Mouse (Mus musculus) embryonic stem cell, embryonic (primary cell): ENCODE data around the gene Krtap26-1.

Experiments used
- CTCF ChIA-PET, 4 experiments: fragments of 300-600 bp in 2 of 4; fragments of 350-600 bp in 2 of 4; sonication (Branson Sonifier 250); formaldehyde crosslinking; loops; one replicate each; lab custom pipeline; 2022; ENCODE audit warnings: inconsistent platforms in 2 of 4; lab: Charles Lee
- POLR2A ChIA-PET, 4 experiments: fragments of 300-600 bp in 2 of 4; fragments of 350-600 bp in 2 of 4; sonication (Branson Sonifier 250); formaldehyde crosslinking; loops; one replicate each; lab custom pipeline; 2022; ENCODE audit warnings: antibody characterized with exemption in 4 of 4, inconsistent platforms in 1 of 4; lab: Charles Lee

Gene Krtap26-1

DNA sequence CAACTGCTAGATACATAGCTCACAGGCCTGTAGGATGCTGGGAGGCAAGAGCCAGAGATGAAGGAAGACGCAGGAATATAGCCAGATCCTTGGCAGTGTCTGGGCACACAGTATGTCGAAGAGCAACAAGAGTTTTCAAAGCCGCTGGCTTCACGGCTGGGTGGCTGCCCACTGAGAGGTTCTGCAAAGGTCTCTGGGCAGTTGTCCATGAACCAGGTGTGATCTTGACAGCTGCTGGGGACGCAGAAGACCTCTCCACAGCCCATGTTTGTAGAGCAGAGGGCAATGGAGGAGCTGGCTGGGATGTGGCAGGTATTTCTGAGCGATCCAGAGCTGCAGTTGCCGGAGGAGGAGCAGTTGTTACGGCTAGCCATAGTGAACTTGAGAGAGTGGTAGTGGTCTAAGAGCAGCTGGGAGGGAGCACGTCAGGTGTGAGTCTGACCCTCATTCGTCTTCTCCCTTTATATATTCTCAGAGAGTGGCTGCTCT is at the start of gene Krtap26-1:
Krtap26-1 (minus strand) TSS at position 439 of the 489 bp plus-strand sequence.
- ChIA-PET POLR2A (no interaction called here), CTCF (no interaction called here)

DNA sequence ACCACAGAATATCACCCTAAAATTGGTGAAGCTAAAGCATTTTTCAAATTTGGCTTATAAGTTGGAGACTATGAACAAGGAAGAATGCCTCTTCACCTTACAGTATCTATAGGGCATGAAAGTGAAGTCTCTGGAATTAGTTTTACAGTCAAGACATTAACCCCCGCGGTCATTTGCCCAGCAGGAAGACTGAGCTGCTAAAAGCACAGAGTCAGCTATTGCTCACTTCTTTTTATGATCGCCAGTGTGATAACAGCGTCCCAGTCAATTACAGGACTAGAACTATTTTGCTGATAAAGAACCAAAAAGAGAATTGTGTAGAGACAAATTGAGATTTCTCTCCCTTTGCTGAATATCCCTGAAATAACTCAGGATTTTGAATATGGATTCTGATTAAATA is 48.7 kb upstream of the Krtap26-1 start:
- CTCF ChIA-PET: no interaction called here
- POLR2A ChIA-PET: no interaction called here

DNA sequence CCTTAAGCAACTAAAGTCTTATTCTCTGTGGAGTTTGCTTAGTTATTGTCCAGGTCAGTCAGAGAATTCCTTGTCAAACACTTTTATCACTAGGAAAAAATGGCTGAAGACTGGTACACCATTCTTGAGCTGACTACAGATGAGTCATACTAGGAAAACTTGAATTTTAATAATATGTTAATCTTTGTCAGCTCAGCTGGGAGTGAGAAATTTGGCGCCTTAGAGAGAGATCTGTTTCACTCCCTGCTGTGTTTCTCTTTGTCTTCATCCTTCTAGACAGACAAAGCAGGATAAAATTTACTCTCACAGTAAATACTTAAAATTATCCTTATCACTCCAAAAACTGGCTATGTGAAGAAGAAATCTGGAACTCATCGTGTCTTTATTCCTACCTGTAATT is 33.7 kb upstream of the Krtap26-1 start:
- ChIA-PET POLR2A (no interaction called here), CTCF (no interaction called here)

DNA sequence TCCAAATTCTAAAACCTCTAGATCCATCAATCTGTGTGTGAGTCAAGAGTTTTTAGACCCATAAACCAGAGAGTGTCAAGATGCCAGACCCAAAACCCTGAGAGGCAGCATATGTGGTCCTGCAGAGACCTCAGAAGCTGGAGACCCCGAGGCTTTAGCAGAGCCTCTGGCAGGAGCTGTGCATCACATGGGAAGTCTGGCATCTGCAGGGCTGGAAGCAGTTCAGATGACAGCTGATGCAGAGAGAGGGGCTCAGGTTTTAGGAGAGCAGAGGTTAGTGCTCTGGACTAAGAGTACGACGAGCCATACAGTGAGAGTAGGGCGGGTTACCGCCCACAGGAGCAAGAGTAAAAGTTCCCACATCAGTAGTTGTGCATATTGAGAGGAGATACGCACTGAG is 31.5 kb upstream of the Krtap26-1 start:
- POLR2A ChIA-PET: no interaction called here
- CTCF ChIA-PET: no interaction called here

DNA sequence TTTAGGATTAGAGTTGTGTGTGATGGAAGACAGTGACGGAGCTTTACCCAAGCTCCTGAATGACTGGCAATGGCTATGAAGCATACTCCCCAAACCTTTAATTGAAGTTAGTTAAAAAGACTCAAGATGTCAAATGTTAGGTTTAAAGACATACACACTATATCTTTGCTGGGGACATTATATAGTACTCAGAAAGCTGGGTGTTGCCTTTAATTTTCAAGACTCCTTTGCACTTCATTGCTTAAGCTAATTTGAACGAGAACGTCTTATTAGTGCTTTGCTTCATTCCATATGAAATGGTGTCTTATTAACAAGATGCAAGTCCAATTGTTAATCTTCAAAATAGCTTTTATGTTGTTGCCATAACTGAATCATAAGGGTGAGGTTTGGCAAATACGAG is 24.0 kb upstream of the Krtap26-1 start, which contains the start of gene Krtap27-1:
Krtap27-1 (minus strand) TSS at position 101 of the 400 bp plus-strand sequence.
- ChIA-PET CTCF (interaction anchor here in 1 of 4 experiments (0.8 kb wide), 1 partner anchor 8 kb away, joined by 3 read pairs; no protein-coding TSS in a partner anchor), POLR2A (no interaction called here)

GRCm38 (mm10) chr16:88657426-88657825 is 9.8 kb upstream of the Krtap26-1 start:
- CTCF ChIA-PET: interaction anchor here in 1 of 4 experiments (0.7 kb wide), 1 partner anchor 290 kb away, joined by 3 read pairs; no protein-coding TSS in a partner anchor
- POLR2A ChIA-PET: no interaction called here

GRCm38 (mm10) chr16:88651952-88652351 is 4.4 kb upstream of the Krtap26-1 start:
- POLR2A ChIA-PET: no interaction called here
- CTCF ChIA-PET: no interaction called here

DNA sequence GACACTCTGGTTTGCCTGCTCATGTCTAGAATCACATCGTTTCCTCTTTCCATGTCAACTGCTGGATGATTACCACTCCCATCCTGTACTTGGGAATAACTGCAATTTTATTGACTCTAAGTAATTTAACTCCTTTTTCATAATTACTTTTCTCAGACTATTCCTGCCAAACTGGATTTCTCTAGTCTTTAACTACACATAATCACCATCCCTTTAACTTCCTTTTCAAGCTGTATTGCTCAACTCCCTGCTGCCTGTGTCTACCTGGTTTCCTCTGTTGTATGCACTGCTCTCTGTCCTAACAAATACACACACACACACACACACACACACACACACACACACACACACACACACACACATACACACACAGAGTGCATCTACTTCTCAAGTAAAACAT is 3.5 kb upstream of the Krtap26-1 start:
- POLR2A ChIA-PET: no interaction called here
- CTCF ChIA-PET: no interaction called here

DNA sequence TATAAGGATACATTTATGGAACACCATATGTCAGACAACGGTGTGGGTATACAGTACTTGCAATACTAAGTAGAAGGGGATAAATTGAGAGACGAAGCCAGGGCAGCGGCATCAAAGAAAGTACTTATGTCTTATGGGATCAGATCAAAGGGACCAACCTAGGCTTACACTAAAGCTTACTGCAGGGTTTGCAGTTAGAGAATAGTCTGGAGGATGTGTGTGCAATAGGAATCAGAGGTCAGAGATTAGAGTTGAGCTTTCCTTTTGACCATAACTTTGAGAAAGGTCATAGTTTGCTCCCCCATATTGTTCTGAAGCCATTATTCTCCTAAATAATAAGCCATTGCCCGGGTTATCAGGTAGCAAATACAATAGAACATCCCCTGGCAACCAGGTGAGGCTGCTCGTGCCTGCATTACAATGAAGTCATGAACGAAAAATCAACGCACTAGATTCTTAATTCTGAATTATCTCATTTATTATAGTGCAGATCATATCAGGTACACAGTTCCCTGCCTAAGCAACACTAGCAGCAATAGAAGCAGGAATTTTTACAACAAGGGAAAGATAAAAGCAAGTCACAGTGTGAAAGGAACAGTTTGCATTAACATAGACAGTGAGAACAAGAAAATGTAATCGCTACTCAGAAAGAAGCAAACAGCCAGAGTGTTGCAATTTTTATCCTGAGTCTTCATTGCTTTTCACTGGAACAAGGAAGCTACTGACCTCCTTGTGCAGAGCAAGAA is 1.1 kb downstream of the Krtap26-1 start:
- ChIA-PET CTCF (no interaction called here), POLR2A (no interaction called here)

DNA sequence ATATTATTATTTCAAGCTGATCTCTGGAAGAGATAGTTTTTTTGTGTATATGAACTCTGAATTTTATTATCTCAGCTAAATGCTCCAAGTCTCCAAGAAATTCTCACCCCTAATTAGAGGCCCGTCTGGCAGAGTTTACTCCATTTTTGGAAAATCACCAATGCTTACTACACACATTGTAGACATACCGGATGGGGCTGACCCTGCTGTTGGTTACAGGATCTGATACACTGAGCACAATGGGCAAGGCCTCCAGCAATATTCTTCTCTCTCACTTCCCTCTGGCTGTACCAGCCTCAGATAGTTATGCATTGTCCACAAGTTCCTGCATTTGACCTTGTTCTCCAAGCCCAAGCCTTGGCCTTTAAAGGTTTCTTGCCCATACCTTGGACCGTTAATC is 7.5 kb downstream of the Krtap26-1 start:
- ChIA-PET POLR2A (no interaction called here), CTCF (no interaction called here)

DNA sequence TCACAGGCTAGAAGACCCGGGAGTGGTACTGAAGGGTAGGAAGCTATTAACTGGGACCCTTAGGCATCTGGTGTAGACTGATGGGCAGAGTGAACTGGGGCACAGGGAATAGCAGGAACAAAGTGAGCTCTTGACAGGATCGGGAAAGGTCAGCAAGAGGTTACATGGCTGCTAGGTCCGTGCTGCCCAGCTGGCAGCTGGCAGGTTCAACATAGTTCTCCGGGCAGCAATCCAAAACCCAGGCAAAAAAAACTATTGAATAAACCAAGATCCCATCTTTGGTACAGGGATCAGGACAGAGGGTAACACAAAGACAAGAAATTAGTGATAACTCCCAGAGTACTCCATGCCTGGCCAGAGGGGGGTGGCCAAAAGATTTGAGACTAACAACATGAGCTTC is 12.5 kb downstream of the Krtap26-1 start:
- POLR2A ChIA-PET: no interaction called here
- CTCF ChIA-PET: no interaction called here

- CTCF ChIA-PET: no interaction called here
Observed at GRCm38 (mm10) chr16:88631474-88631873, 16.1 kb downstream of the Krtap26-1 start.

GRCm38 (mm10) chr16:88627566-88627965 is 20.0 kb downstream of the Krtap26-1 start, which contains the start of gene 2310079G19Rik:
Gene 2310079G19Rik (minus strand): TSS chr16:88627666.
- ChIA-PET CTCF (no interaction called here), POLR2A (interaction anchor here in 1 of 4 experiments (0.6 to 1.0 kb wide), 2 partner anchors 64 to 200 kb away, joined by 3 to 4 read pairs; no protein-coding TSS in a partner anchor)

More at GRCm38 (mm10) chr16:88631474-88631873, 16.1 kb downstream of the Krtap26-1 start:
- POLR2A ChIA-PET: no interaction called here

- CTCF ChIA-PET: no interaction called here
- POLR2A ChIA-PET: no interaction called here
Observed at GRCm38 (mm10) chr16:88612712-88613111, 34.9 kb downstream of the Krtap26-1 start.

GRCm38 (mm10) chr16:88611922-88612321 is 35.7 kb downstream of the Krtap26-1 start, which contains the start of gene Krtap24-1:
Gene Krtap24-1 (minus strand): TSS chr16:88612279.
- POLR2A ChIA-PET: no interaction called here
- CTCF ChIA-PET: no interaction called here

DNA sequence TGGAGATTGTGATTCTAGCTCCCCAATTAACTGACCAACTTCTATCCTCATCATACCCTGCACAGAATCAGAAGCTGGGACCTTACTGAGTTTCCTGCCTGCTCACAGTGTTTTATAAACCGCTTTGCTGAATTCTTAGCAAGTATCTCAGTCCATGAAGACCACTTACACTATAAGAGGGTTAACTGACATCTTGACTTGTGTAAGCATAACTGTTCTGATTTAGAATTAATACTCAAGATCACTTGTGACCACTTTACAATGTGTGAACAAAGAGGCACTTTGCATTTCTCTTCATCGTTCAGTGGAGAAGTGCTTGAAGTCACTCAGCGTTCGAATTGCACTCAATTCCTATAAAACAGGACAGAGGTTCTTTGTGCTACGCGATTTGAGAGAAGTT is 43.0 kb downstream of the Krtap26-1 start:
- ChIA-PET CTCF (no interaction called here), POLR2A (no interaction called here)

GRCm38 (mm10) chr16:88602464-88602863 is 45.1 kb downstream of the Krtap26-1 start:
- ChIA-PET CTCF (no interaction called here), POLR2A (no interaction called here)

- POLR2A ChIA-PET: no interaction called here
Observed at GRCm38 (mm10) chr16:88600303-88600702, 47.3 kb downstream of the Krtap26-1 start.

DNA sequence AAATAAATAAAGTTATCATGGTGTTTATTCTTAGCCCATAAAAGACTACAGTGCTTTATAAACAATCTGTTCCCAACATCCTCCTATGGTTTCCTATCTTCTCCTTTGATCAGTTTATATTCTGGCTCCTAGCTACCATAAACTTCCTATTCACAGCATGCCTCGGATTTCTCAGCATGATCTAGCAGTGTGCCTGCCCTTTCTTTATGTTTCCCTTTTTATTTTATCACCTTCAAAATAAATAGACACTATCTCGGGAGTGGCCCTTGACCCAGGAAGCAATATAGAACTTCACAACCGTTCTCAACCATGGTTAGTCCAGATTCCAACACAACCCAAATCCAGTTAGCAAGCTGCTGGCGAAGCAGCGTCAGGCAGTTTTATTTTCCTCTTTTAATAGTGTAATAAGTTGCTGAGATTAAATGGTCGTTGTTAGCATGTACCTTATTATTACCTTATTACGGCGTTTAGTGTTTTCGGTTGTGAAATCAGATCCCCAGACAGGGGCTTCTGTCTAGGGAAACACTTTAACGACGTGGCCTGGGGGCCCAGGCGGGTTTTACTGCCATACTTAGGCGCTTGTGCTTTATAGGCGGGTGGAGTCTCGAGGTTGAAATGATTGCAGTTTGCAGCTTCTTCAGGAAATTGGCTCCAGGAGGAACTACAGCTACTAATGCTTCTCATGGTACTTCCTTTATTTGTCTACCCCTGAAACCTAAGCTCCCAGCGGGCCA is 47.9 kb downstream of the Krtap26-1 start:
- ChIA-PET CTCF (no interaction called here), POLR2A (no interaction called here)

More at GRCm38 (mm10) chr16:88600303-88600702, 47.3 kb downstream of the Krtap26-1 start:
- CTCF ChIA-PET: interaction anchor here in 1 of 4 experiments (1.0 kb wide), 1 partner anchor 8 kb away, joined by 3 read pairs; no protein-coding TSS in a partner anchor
